Comparison of ENCODE assay signal across 8 mouse cellular contexts in genomic region chr4:100028641-100029040, GRCm38 (mm10).
DNase-seq lines count a peak whose midpoint lies in the region; ATAC-seq lines count a peak whose summit lies in the region.

No protein-coding gene starts in this region.

- H3K27me3 ChIP-seq in forebrain, embryonic 15.5 days, result no peaks in the 10 kb centered on the region
- H3K27me3 ChIP-seq in hindbrain, embryonic 15.5 days, result no peaks in the 10 kb centered on the region

- H3K36me3 ChIP-seq in forebrain, embryonic 15.5 days, result no peaks in the 10 kb centered on the region
- no peaks in the 10 kb centered on the region for H3K36me3 ChIP-seq in hindbrain, embryonic 15.5 days

- no peaks in the 10 kb centered on the region for H3K9me3 ChIP-seq in forebrain, embryonic 15.5 days
- H3K9me3 ChIP-seq in hindbrain, embryonic 15.5 days, result no peaks in the 10 kb centered on the region

- 21% methylated on average over 3 of the region's 3 CpGs for WGBS in forebrain, embryonic 15.5 days
- 21% methylated on average over 3 of the region's 3 CpGs for WGBS in hindbrain, embryonic 15.5 days

- ATAC-seq in forebrain, embryonic 15.5 days (replicated peaks), result 0 out of 2 replicates have a peak, but pooled peaks have one; percentile 46
- peak; percentile 71; the same call in 1 of the 2 replicates for ATAC-seq in hindbrain, embryonic 15.5 days (ENCODE audit: low FRiP score, low read depth)

- DNase-seq in urinary bladder, adult 18-20 months (ENCODE audit: low spot score in 2 of 2), result peak; percentile 35 to 48
- no peak for DNase-seq in urinary bladder, adult 2 months (ENCODE audit: low spot score)
- DNase-seq in c-Kit-positive CD71-positive TER-119-negative erythroid progenitor cells, embryonic 14.5 days (ENCODE audit: low read depth), result peak; percentile 3
- peak; percentile 18 to 27 for DNase-seq in left cerebral cortex, adult 8-10 months (ENCODE audit: low spot score in 2 of 2)
- DNase-seq in ovary, adult 18-20 months (ENCODE audit: low spot score), result peak; percentile 33
- DNase-seq in yolk sac, embryonic 10.5 days (ENCODE audit: low spot score), result peak; percentile 45

- H3K4me2 ChIP-seq in forebrain, embryonic 15.5 days (replicated peaks), result no peak overlapping the region
- no peak overlapping the region for H3K4me2 ChIP-seq in hindbrain, embryonic 15.5 days

- no peak overlapping the region for H3K4me3 ChIP-seq in forebrain, embryonic 15.5 days
- H3K4me3 ChIP-seq in hindbrain, embryonic 15.5 days, result no peak overlapping the region

- H3K27ac ChIP-seq in forebrain, embryonic 15.5 days (replicated peaks), result no peak overlapping the region
- H3K27ac ChIP-seq in hindbrain, embryonic 15.5 days (replicated peaks), result no peak overlapping the region

- H3K9ac ChIP-seq in forebrain, embryonic 15.5 days (replicated peaks), result no peak overlapping the region
- H3K9ac ChIP-seq in hindbrain, embryonic 15.5 days, result no peak overlapping the region

- H3K4me1 ChIP-seq in forebrain, embryonic 15.5 days, result no peaks in the 10 kb centered on the region
- no peaks in the 10 kb centered on the region for H3K4me1 ChIP-seq in hindbrain, embryonic 15.5 days (replicated peaks)
